Mouse (Mus musculus): ENCODE data around the gene Nom1. TPM values are rescaled to one million over a fixed set of nuclear protein-coding genes. Genes with fewer than 3 reads are reported as not detected.
"Not testable (repeated sequence)": the region's sequence is repeated elsewhere in the genome, so short reads cannot be mapped to it uniquely, and the experiment has no call there.

Gene Nom1
- total RNA-seq, 1 experiment: 30.1 TPM

DNA sequence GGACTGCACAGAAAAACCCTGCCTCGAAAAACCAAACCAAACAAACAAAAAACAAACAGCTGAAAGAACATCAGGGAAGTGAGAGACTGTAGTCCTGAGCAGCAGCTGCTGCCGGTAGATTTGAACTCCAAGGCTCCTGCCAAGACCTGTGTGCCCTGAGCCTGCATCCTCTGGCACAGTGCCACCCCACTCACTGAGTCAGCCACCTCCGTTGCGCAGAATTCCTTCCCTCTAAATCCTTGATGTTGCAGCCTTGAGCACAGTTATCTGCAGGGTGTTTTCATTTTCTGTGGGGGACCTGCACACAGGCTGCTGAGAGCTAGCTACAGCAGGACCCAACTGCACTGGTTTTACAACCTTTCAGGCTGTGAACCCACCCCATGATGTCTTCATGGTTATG, 36.0 kb upstream of the Nom1 start:
- H3K36me3 ChIP-seq (ENCODE audit: control insufficient read depth, insufficient read depth, low read length, poor library complexity, severe bottlenecking): no peaks in the 10 kb centered on the region
- no peaks in the 10 kb centered on the region for H3K9me3 ChIP-seq (ENCODE audit: control insufficient read depth, insufficient read depth, low read depth, low read length)
- no peaks in the 10 kb centered on the region for H3K4me1 ChIP-seq (ENCODE audit: control insufficient read depth in 2 of 2, insufficient read depth in 2 of 2, low read length in 2 of 2, poor library complexity in 1 of 2)
- no peak overlapping the region for H3K27ac ChIP-seq (ENCODE audit: insufficient read depth, low read depth, low read length, poor library complexity, severe bottlenecking)
- no peak overlapping the region for H3K9ac ChIP-seq (ENCODE audit: insufficient read depth, low read depth, low read length, poor library complexity, severe bottlenecking)
- no peak for DNase-seq (ENCODE audit: low read depth, low spot score)
- in situ Hi-C loops (cut with MboI; ENCODE audit: low sequenced_read_pairs in 2 of 2, unreplicated experiment in 2 of 2): loop anchor here in 1 of 2 experiments (10.0 kb wide), 1 partner anchor 286 kb away; no protein-coding TSS in a partner anchor
- TF ChIP-seq ZC3H11A (IDR thresholded peaks at IDR 0.05; ENCODE audit: borderline replicate concordance, low read depth, low read length) (no peak), HCFC1 (IDR thresholded peaks at IDR 0.05; ENCODE audit: borderline replicate concordance, insufficient read depth, low read length) (no peak), ZNF384 (IDR thresholded peaks at IDR 0.05; ENCODE audit: low read depth, low read length) (no peak), CHD2 (IDR thresholded peaks at IDR 0.05; ENCODE audit: low read depth, low read length) (no peak), MAFK (IDR thresholded peaks at IDR 0.05; ENCODE audit: insufficient read depth, low read depth, low read length) (no peak)
- H3K4me3 ChIP-seq (ENCODE audit: insufficient read depth in 1 of 2, low read depth in 1 of 2, low read length in 2 of 2, poor library complexity in 1 of 2, severe bottlenecking in 1 of 2): no peak overlapping the region

DNA sequence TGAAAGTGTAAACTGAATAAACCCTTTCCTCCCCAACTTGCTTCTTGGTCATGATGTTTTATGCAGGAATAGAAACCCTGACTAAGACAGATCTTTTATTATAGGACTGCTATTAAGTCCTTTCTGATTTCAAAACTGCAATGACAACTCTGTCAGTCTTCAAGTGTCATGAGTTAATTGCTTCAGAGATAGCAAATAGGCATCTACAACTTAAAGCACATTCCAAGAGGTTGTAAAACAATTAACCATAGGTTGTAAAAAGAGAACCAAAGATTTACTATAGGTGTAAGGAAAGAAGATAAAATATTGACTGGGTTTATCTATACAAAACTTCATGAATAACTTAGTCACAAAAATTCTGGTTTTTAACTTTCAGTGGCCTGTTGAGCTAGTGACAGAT, 23.6 kb upstream of the Nom1 start:
- in situ Hi-C loops (cut with MboI; ENCODE audit: low sequenced_read_pairs in 2 of 2, unreplicated experiment in 2 of 2): no loop called here
- H3K9ac ChIP-seq (ENCODE audit: insufficient read depth, low read depth, low read length, poor library complexity, severe bottlenecking): no peak overlapping the region
- no peaks in the 10 kb centered on the region for H3K9me3 ChIP-seq (ENCODE audit: control insufficient read depth, insufficient read depth, low read depth, low read length)
- H3K36me3 ChIP-seq (ENCODE audit: control insufficient read depth, insufficient read depth, low read length, poor library complexity, severe bottlenecking): no peaks in the 10 kb centered on the region
- no peak for DNase-seq (ENCODE audit: low read depth, low spot score)
- no peak for TF ChIP-seq HCFC1 (IDR thresholded peaks at IDR 0.05; ENCODE audit: borderline replicate concordance, insufficient read depth, low read length)
- no peak for TF ChIP-seq ZC3H11A (IDR thresholded peaks at IDR 0.05; ENCODE audit: borderline replicate concordance, low read depth, low read length)
- no peak for TF ChIP-seq MAFK (IDR thresholded peaks at IDR 0.05; ENCODE audit: insufficient read depth, low read depth, low read length)
- TF ChIP-seq CHD2 (IDR thresholded peaks at IDR 0.05; ENCODE audit: low read depth, low read length): no peak
- TF ChIP-seq ZNF384 (IDR thresholded peaks at IDR 0.05; ENCODE audit: low read depth, low read length): no peak
- H3K4me1 ChIP-seq (ENCODE audit: control insufficient read depth in 2 of 2, insufficient read depth in 2 of 2, low read length in 2 of 2, poor library complexity in 1 of 2): no peaks in the 10 kb centered on the region
- H3K27ac ChIP-seq (ENCODE audit: insufficient read depth, low read depth, low read length, poor library complexity, severe bottlenecking): no peak overlapping the region
- H3K4me3 ChIP-seq (ENCODE audit: insufficient read depth in 1 of 2, low read depth in 1 of 2, low read length in 2 of 2, poor library complexity in 1 of 2, severe bottlenecking in 1 of 2): no peak overlapping the region

- Histone ChIP-seq H3K4me1 (ENCODE audit: control insufficient read depth in 2 of 2, insufficient read depth in 2 of 2, low read length in 2 of 2, poor library complexity in 1 of 2) (no peaks in the 10 kb centered on the region), H3K9me3 (ENCODE audit: control insufficient read depth, insufficient read depth, low read depth, low read length) (no peaks in the 10 kb centered on the region), H3K4me3 (ENCODE audit: insufficient read depth in 1 of 2, low read depth in 1 of 2, low read length in 2 of 2, poor library complexity in 1 of 2, severe bottlenecking in 1 of 2) (no peak overlapping the region), H3K9ac (ENCODE audit: insufficient read depth, low read depth, low read length, poor library complexity, severe bottlenecking) (no peak overlapping the region), H3K27ac (ENCODE audit: insufficient read depth, low read depth, low read length, poor library complexity, severe bottlenecking) (no peak overlapping the region), H3K36me3 (ENCODE audit: control insufficient read depth, insufficient read depth, low read length, poor library complexity, severe bottlenecking) (no peaks in the 10 kb centered on the region)
- in situ Hi-C loops (cut with MboI; ENCODE audit: low sequenced_read_pairs in 2 of 2, unreplicated experiment in 2 of 2): no loop called here
- no peak for DNase-seq (ENCODE audit: low read depth, low spot score)
- TF ChIP-seq HCFC1 (IDR thresholded peaks at IDR 0.05; ENCODE audit: borderline replicate concordance, insufficient read depth, low read length): no peak
- no peak for TF ChIP-seq ZNF384 (IDR thresholded peaks at IDR 0.05; ENCODE audit: low read depth, low read length)
- TF ChIP-seq ZC3H11A (IDR thresholded peaks at IDR 0.05; ENCODE audit: borderline replicate concordance, low read depth, low read length): no peak
Measured at GRCm38 (mm10) chr5:29413041-29413440, 21.4 kb upstream of the Nom1 start.

DNA sequence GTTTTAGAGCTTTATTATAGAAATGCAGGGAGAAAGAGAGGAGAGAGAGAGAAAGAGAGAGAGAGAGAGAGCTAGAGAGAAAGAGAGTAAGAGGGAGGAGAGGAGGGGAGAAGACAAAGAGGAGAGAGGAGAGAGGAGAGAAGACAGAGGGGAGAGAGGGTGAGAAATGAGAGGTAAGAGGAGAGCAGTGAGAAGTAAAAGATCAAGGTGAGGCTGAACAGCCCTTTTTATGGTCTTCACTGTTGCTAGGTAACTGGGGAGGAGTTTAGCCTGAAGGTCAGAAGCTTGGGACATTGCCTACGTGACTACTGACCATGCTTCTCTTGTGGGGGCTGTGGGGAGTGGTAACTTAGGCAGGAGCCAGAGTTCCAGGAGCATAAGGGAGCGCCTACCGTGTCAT, 11.1 kb upstream of the Nom1 start:
- H3K9me3 ChIP-seq (ENCODE audit: control insufficient read depth, insufficient read depth, low read depth, low read length); H3K27ac ChIP-seq (ENCODE audit: insufficient read depth, low read depth, low read length, poor library complexity, severe bottlenecking); H3K4me3 ChIP-seq (ENCODE audit: insufficient read depth in 1 of 2, low read depth in 1 of 2, low read length in 2 of 2, poor library complexity in 1 of 2, severe bottlenecking in 1 of 2); H3K4me1 ChIP-seq (ENCODE audit: control insufficient read depth in 2 of 2, insufficient read depth in 2 of 2, low read length in 2 of 2, poor library complexity in 1 of 2); H3K9ac ChIP-seq (ENCODE audit: insufficient read depth, low read depth, low read length, poor library complexity, severe bottlenecking); DNase-seq (ENCODE audit: low read depth, low spot score); in situ Hi-C loops (cut with MboI; ENCODE audit: low sequenced_read_pairs in 2 of 2, unreplicated experiment in 2 of 2); H3K36me3 ChIP-seq (ENCODE audit: control insufficient read depth, insufficient read depth, low read length, poor library complexity, severe bottlenecking): not testable (repeated sequence)

DNA sequence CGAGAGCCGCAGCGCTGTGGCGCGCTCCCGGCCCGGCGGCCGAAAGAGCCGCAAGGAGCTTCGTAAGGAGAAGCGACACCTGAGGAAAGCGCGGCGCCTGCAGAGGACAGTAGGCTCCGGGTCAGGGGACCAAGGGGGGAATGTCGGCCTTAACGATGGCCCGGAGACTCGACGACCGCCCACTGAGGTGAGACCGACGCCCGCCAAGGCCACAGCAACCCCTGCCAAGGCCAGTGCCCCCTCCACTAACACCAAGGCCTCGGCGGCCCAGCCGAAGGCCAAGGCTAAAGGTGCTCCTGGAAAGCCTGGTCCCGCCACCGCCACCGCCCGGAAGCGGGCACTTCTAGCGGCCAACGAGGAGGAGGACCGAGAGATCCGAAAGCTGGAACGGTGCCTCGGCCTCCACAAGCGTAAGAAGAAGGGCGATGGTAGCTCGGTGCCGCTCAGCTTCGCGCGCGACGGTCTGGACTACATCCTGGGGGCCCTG, 451 bp downstream of the Nom1 start:
- TF ChIP-seq HCFC1 (IDR thresholded peaks at IDR 0.05; ENCODE audit: borderline replicate concordance, insufficient read depth, low read length) (no peak), MAFK (IDR thresholded peaks at IDR 0.05; ENCODE audit: insufficient read depth, low read depth, low read length) (no peak), ZC3H11A (IDR thresholded peaks at IDR 0.05; ENCODE audit: borderline replicate concordance, low read depth, low read length) (no peak), ZNF384 (IDR thresholded peaks at IDR 0.05; ENCODE audit: low read depth, low read length) (no peak), CHD2 (IDR thresholded peaks at IDR 0.05; ENCODE audit: low read depth, low read length) (no peak)

More for the DNA sequence above, 451 bp downstream of the Nom1 start:
- Histone ChIP-seq H3K9me3 (ENCODE audit: control insufficient read depth, insufficient read depth, low read depth, low read length) (no peaks in the 10 kb centered on the region), H3K9ac (ENCODE audit: insufficient read depth, low read depth, low read length, poor library complexity, severe bottlenecking) (peak overlapping the region; percentile 92), H3K4me3 (ENCODE audit: insufficient read depth in 1 of 2, low read depth in 1 of 2, low read length in 2 of 2, poor library complexity in 1 of 2, severe bottlenecking in 1 of 2) (peak overlapping the region; percentile 82 to 91), H3K36me3 (ENCODE audit: control insufficient read depth, insufficient read depth, low read length, poor library complexity, severe bottlenecking) (peaks cover 19% of the 10 kb centered on the region), H3K27ac (ENCODE audit: insufficient read depth, low read depth, low read length, poor library complexity, severe bottlenecking) (no peak overlapping the region; the same call in 1 of the 2 replicates), H3K4me1 (ENCODE audit: control insufficient read depth in 2 of 2, insufficient read depth in 2 of 2, low read length in 2 of 2, poor library complexity in 1 of 2) (peaks cover 0 to 6% of the 10 kb centered on the region in 2 experiments; a peak in 1 of 4 replicates)
- in situ Hi-C loops (cut with MboI; ENCODE audit: low sequenced_read_pairs in 2 of 2, unreplicated experiment in 2 of 2): no loop called here
- DNase-seq (ENCODE audit: low read depth, low spot score): no peak
